Mouse (Mus musculus) heart, adult 8-10 months (tissue): Measurements from ENCODE around the gene Olfr967. TPM values are rescaled to one million over a fixed set of nuclear protein-coding genes. Genes with fewer than 3 reads are reported as not detected.
A peak's percentile ranks its signal among the peaks of the same experiment; 100 is the strongest.
"Not testable (repeated sequence)": the region's sequence is repeated elsewhere in the genome, so short reads cannot be mapped to it uniquely, and the experiment has no call there.

Source experiments
- DNase-seq: peaks from one replicate; pipeline ENCODE4 v3.0.0; 2022; ENCODE audit warnings: low spot score
- total RNA-seq, 4 experiments: library from RNA; stranded (reverse); gene quantifications; 2 replicates each; pipeline ENCODE4 v1.2.4; 2022

Gene Olfr967
- not detected for total RNA-seq

DNA sequence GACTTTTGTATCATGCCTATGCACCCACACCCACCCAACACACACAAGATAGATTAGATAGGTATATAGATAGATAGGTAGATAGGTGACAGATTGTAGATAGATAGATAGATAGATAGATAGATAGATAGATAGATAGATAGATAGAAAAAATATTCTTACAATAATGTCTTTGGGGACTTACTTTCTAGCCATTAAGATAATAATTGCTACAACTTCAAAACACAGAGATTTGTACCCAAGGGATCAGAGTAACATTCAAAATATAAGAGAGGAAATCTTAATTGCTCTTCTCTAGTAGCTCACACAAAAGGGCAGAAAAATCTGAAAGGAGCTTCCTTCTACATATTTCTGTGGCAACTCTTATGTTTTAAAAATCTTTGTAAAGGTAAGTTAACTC lies at the start of gene Olfr967:
Gene Olfr967 (plus strand): TSS at position 301 of the 400 bp plus-strand sequence.
- DNase-seq: no peak

DNA sequence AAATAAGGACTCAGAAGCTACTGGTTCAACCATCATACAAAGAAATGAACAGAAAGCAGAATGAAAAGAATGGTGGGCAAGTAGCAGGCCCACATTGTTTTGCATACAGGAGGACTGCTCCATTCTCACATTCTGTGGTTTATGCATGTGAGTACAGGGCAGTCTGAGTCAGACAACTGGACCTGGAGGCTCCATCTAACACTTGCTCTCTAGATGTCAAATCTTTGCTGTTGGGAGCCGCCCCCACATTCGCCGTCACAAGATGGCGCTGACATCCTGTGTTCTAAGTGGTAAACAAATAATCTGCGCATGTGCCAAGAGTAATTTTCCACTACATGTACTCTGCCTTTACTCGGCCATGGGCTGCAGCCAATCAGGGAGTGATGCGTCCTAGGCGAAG lies 44.9 kb upstream of the Olfr967 start:
- not testable (repeated sequence) for DNase-seq

DNA sequence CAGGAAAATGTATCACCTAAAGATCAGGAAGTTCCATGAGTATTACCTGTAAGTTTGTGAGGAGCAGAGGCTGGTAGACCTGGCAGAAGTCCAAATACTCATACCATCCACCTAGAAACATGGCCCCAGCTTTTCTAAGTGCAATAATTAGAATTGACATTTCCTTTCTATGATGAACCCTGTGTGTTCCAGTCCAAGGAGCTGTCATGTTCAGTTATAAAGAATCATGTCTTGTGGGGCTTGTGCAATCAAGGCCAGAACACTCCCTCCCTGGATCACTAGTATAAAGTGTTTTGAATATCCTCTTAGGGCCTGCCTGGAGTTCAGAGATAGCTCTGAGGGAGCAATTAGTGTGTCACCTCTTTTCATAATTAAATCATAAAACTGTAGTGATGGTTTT lies 39.0 kb upstream of the Olfr967 start, which contains the start of gene Olfr149:
Gene Olfr149 (minus strand): TSS at position 101 of the 400 bp plus-strand sequence.
- no peak for DNase-seq

DNA sequence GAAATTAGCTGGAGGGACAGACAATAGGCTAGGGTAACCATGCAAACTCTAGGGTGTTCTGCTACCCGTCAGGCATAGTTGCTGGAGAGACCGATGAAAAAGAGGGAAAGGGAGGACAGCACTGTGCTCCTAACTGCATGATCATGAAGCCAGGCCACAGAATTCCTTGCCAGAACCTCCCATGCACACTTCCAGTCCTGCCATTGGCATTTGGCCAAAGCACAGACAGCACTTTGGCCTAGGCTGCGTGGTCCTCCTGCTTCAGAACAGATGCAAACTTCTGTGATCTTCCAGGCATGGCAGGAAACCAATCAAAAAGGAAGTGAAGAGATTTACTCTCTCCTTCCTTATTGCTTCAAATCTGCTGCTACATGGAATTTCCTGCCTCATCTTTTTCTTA lies 37.1 kb upstream of the Olfr967 start:
- peak; percentile 19 for DNase-seq

DNA sequence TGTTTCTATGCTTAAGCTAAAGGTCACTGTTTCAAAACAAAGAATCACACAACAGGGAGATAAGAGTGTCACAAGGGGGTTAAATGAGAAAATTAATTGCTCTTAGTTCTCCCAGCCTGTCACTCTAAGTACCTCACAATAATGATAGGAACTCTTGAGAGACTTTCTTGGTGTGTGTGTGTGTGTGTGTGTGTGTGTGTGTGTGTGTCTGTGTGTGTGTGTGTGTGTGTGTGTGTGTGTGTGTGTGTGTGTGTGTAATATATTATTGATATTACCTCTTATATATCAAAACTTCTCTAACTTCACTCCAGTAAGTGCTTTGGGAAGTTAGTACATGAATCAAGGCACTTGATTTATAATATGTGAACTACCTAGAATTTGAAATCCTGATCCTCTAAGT lies 35.0 kb upstream of the Olfr967 start, which contains the start of gene Olfr965:
Gene Olfr965 (plus strand): TSS at position 301 of the 400 bp plus-strand sequence.
- DNase-seq: no peak

DNA sequence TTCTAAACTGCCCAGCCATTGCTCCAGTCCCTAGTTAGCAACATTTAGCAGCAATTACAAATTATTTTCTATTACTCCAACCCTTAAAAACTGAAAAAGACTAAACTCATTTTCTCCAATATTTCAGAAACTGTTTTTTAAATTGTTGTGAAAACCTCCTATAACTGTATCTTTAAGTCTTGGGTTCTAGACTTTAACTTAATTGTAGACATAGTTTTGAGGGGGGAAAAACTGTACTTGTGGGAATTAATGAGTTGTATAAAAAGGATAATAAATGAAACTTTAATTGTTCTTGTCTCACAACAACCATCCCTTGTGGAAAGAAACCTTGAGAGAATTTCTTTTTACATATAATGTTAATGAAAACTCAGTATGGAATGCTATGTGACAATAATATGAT lies 15.4 kb upstream of the Olfr967 start, which contains the start of gene Olfr150:
Gene Olfr150 (plus strand): TSS at position 301 of the 400 bp plus-strand sequence.
- no peak for DNase-seq

DNA sequence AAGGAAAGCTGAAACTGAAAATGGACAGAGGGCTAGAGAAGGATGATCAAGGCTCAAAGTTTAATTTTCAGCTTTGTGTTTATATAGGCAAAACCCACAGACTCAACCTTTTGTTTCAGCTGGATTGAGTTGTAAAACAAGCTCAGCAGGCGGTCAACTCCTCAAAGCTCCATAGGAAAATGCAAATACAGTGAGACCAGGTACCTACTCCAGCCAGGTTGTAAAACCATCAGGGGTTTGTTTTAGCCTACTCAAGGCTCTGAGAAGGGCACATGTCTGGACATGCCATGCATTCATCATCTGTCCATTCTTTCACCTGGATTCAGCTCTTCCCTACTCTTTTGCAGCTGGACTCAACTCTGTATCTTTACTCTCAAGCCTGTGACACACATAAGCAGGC lies 5.3 kb upstream of the Olfr967 start:
- DNase-seq: no peak

DNA sequence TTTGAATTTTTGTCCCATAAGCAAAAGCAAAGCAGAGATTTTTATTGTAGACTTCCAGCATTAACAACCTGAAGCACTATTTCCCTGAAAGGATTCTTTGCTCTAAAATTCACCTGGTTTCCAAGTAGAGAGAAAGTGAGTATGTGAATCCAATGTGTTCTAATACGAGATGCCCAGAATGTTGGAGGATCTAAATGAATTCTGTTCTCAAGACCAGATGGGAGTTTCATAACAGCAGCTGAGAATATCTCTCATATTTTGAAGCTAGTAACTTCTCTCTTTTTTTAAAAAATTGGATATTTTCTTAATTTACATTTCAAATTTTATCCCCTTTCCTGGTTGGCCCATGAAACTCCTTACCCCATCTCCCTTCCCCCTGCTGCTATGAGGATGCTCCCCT lies 379 bp downstream of the Olfr967 start:
- no peak for DNase-seq

DNA sequence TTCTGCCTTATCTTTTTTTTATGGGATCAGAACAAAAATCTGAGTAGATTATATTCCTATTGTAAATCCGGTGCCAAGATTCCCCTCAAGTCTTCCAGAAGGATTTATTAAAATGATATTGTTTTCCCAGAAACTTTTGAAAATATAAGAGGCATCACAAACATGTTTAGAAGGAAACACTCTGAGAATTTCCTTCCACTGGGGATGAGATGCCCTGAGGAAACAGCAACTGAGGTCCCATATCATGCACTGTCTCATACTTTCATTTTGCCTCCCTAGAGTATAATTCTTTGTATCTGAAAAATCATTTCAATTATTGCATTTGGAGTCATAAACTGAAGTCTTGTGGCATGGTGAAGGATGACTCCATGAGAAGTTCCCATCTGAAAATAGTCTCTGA lies 37.1 kb downstream of the Olfr967 start, which contains the start of gene Olfr968:
Gene Olfr968 (minus strand): TSS at position 101 of the 400 bp plus-strand sequence.
- DNase-seq: no peak

DNA sequence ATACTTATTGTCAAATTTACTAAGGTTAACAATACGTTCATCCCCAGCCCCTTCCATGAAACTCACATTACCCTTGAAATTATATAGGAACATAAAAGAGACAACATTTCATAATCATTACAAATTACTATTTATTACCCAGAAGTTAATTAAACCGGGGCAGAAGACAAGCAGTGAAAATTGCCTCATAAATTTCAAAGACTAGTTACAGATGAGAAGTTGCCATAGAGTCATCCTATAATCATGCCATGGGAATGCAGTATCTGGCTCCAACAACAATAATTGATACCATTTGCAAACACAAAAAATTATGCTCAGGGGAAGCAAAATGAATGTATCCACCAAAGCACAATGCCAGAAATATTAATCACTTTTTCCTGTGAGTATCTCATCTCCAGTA lies 44.5 kb downstream of the Olfr967 start, which contains the start of gene Olfr969:
Gene Olfr969 (plus strand): TSS at position 388 of the 400 bp plus-strand sequence.
- no peak for DNase-seq

Other genes with a start within 250 kb of the Olfr967 start
- gene Olfr957, start 230.4 kb upstream of the Olfr967 start, total RNA-seq: not detected
- gene Olfr958, start 192.2 kb upstream of the Olfr967 start, total RNA-seq: not detected
- gene Olfr959, start 170.7 kb upstream of the Olfr967 start, total RNA-seq: not detected
- under 1 TPM in 2 of 4 experiments, not detected in 2; 0.37 to 0.82 TPM for gene AW551984, start 141.8 kb upstream of the Olfr967 start, total RNA-seq
- gene Olfr148, start 135.6 kb upstream of the Olfr967 start, total RNA-seq: not detected
- not detected for gene Olfr960, start 124.9 kb upstream of the Olfr967 start, total RNA-seq
- not detected for gene Olfr961, start 101.2 kb upstream of the Olfr967 start, total RNA-seq
- not detected for gene Olfr963, start 79.0 kb upstream of the Olfr967 start, total RNA-seq
- gene Olfr149, start 39.1 kb upstream of the Olfr967 start, total RNA-seq: not detected
- not detected for gene Olfr965, start 34.9 kb upstream of the Olfr967 start, total RNA-seq
- gene Olfr150, start 15.3 kb upstream of the Olfr967 start, total RNA-seq: not detected
- not detected for gene Olfr968, start 37.0 kb downstream of the Olfr967 start, total RNA-seq
- not detected for gene Olfr969, start 44.7 kb downstream of the Olfr967 start, total RNA-seq
- not detected for gene Olfr970, start 62.6 kb downstream of the Olfr967 start, total RNA-seq
- gene Olfr971, start 90.6 kb downstream of the Olfr967 start, total RNA-seq: not detected
- not detected for gene Olfr972, start 120.2 kb downstream of the Olfr967 start, total RNA-seq
- gene Olfr229, start 161.1 kb downstream of the Olfr967 start, total RNA-seq: not detected
- gene Olfr974, start 191.3 kb downstream of the Olfr967 start, total RNA-seq: not detected
- gene Olfr975, start 205.8 kb downstream of the Olfr967 start, total RNA-seq: not detected
- gene Olfr976, start 214.9 kb downstream of the Olfr967 start, total RNA-seq: not detected
- gene Olfr978, start 245.9 kb downstream of the Olfr967 start, total RNA-seq: not detected